8 mouse cellular contexts compared by ENCODE assay signal in genomic region chr14:11555521-11556355, GRCm38 (mm10). TPM values are rescaled to one million over a fixed set of nuclear protein-coding genes. Genes with fewer than 3 reads are reported as not detected.
DNase-seq lines count a peak whose midpoint lies in the region; ATAC-seq and TF ChIP-seq lines count a peak whose summit lies in the region.

No protein-coding gene starts in this region.

- H3K9me3 ChIP-seq in embryonic facial prominence, embryonic 14.5 days (ENCODE audit: control insufficient read depth, low read length), result no peaks in the 10 kb centered on the region
- no peaks in the 10 kb centered on the region for H3K9me3 ChIP-seq in heart, embryonic 16.5 days (replicated peaks; ENCODE audit: control insufficient read depth, low read length)
- no peaks in the 10 kb centered on the region for H3K9me3 ChIP-seq in stomach, postnatal 0 days (ENCODE audit: control insufficient read depth, low read length)

- peak; percentile 13 for DNase-seq in urinary bladder, postnatal 25 days (ENCODE audit: low spot score)
- no peak for DNase-seq in urinary bladder, postnatal 10 days (ENCODE audit: low spot score)
- DNase-seq in embryonic facial prominence, embryonic 14.5 days (ENCODE audit: low spot score), result peak; percentile 50
- DNase-seq in layer of hippocampus, postnatal 10 days (ENCODE audit: low spot score in 2 of 2), result peak; percentile 60 to 64
- peak; percentile 22 for DNase-seq in lung, postnatal 36 days
- DNase-seq in stomach, postnatal 0 days (ENCODE audit: low spot score), result no peak
- no peak for DNase-seq in spleen, postnatal 10 days (ENCODE audit: low spot score in 2 of 2)

- H3K4me2 ChIP-seq in embryonic facial prominence, embryonic 14.5 days (ENCODE audit: low read depth, low read length), result peak overlapping the region; percentile 91
- peak overlapping the region; percentile 97 for H3K4me2 ChIP-seq in heart, embryonic 16.5 days (ENCODE audit: low read depth, low read length)
- H3K4me2 ChIP-seq in stomach, postnatal 0 days (replicated peaks; ENCODE audit: low read depth), result peak overlapping the region; percentile 95

- H3K27ac ChIP-seq in embryonic facial prominence, embryonic 14.5 days (replicated peaks; ENCODE audit: low read depth, low read length), result peak overlapping the region; percentile 99; the same call in 1 of the 2 replicates
- no peak overlapping the region for H3K27ac ChIP-seq in heart, embryonic 16.5 days (ENCODE audit: low read length)
- 0 out of 2 replicates have a peak overlapping the region, but pooled peaks have one; percentile 24 for H3K27ac ChIP-seq in stomach, postnatal 0 days (replicated peaks)

- H3K4me3 ChIP-seq in embryonic facial prominence, embryonic 14.5 days (ENCODE audit: low read depth, low read length), result peak overlapping the region; percentile 78
- peak overlapping the region; percentile 88 for H3K4me3 ChIP-seq in heart, embryonic 16.5 days (ENCODE audit: low read length)
- peak overlapping the region; percentile 78 for H3K4me3 ChIP-seq in stomach, postnatal 0 days (ENCODE audit: low read depth, low read length)

- peak overlapping the region; percentile 90 for H3K9ac ChIP-seq in embryonic facial prominence, embryonic 14.5 days (ENCODE audit: low read depth, low read length)
- H3K9ac ChIP-seq in heart, embryonic 16.5 days (ENCODE audit: low read length), result peak overlapping the region; percentile 88
- H3K9ac ChIP-seq in stomach, postnatal 0 days (ENCODE audit: low read length), result peak overlapping the region; percentile 82

- peaks cover 12% of the 10 kb centered on the region; the same call in 1 of the 2 replicates for H3K4me1 ChIP-seq in embryonic facial prominence, embryonic 14.5 days (ENCODE audit: control insufficient read depth, insufficient read depth, low read length)
- H3K4me1 ChIP-seq in heart, embryonic 16.5 days (ENCODE audit: control insufficient read depth, insufficient read depth, low read length), result peaks cover 15% of the 10 kb centered on the region
- no peaks in the 10 kb centered on the region; the same call in none of the 2 replicates for H3K4me1 ChIP-seq in stomach, postnatal 0 days (replicated peaks; ENCODE audit: control insufficient read depth, insufficient read depth)

- peak; percentile 27; the same call in 1 of the 2 replicates for ATAC-seq in embryonic facial prominence, embryonic 14.5 days (ENCODE audit: low read depth)
- ATAC-seq in heart, embryonic 16.5 days (replicated peaks; ENCODE audit: extremely low read depth, insufficient read depth, low FRiP score), result no peak
- no peak for ATAC-seq in stomach, postnatal 0 days (ENCODE audit: low FRiP score, low TSS enrichment)

- WGBS in embryonic facial prominence, embryonic 14.5 days, result under 1% methylated on average over 35 of the region's 35 CpGs
- under 1% methylated on average over 35 of the region's 35 CpGs for WGBS in heart, embryonic 16.5 days
- WGBS in stomach, postnatal 0 days, result under 1% methylated on average over 35 of the region's 35 CpGs

- no peaks in the 10 kb centered on the region for H3K27me3 ChIP-seq in embryonic facial prominence, embryonic 14.5 days (replicated peaks; ENCODE audit: control insufficient read depth, insufficient read depth, low read length)
- no peaks in the 10 kb centered on the region for H3K27me3 ChIP-seq in heart, embryonic 16.5 days (ENCODE audit: control insufficient read depth, insufficient read depth, low read length)
- no peaks in the 10 kb centered on the region for H3K27me3 ChIP-seq in stomach, postnatal 0 days (ENCODE audit: control insufficient read depth, insufficient read depth, low read length)

- TF ChIP-seq CTCF in stomach, postnatal 0 days (IDR thresholded peaks at IDR 0.05; ENCODE audit: low read depth), result no peak

- H3K36me3 ChIP-seq in embryonic facial prominence, embryonic 14.5 days (ENCODE audit: control insufficient read depth, insufficient read depth, low read length), result no peaks in the 10 kb centered on the region
- H3K36me3 ChIP-seq in heart, embryonic 16.5 days (ENCODE audit: control insufficient read depth, insufficient read depth), result no peaks in the 10 kb centered on the region
- H3K36me3 ChIP-seq in stomach, postnatal 0 days (ENCODE audit: control insufficient read depth, insufficient read depth, low read length), result no peaks in the 10 kb centered on the region

- TF ChIP-seq EP300 in stomach, postnatal 0 days (optimal IDR thresholded peaks at IDR 0.05), result no peak

RNA-seq across cellular contexts. Expression of gene Ptprg, which starts 2.4 kb away (rescaled TPM):
- polyA plus RNA-seq in embryonic facial prominence, embryonic 14.5 days (2014; fragmentation: Nextera tagmentation; extraction: Ambion mirVana), result 23.5 and 28.2 TPM in 2 replicates
- polyA plus RNA-seq in heart, embryonic 16.5 days (2015; fragmentation: Nextera tagmentation; extraction: Ambion mirVana), result 13.4 and 17.4 TPM in 2 replicates
- total RNA-seq in layer of hippocampus, postnatal 10 days (2021), result 100 to 1,000 TPM; 159 to 164 TPM
- polyA plus RNA-seq in stomach, postnatal 0 days (2015; fragmentation: Nextera tagmentation; extraction: Ambion mirVana), result 5.4 and 6.2 TPM in 2 replicates

Comparison
In these comparisons a context has a peak if more than half of its experiments do, and no peak if none do; other contexts are left out.
1. DNase-seq: peak in urinary bladder, postnatal 25 days (single experiment), embryonic facial prominence, embryonic 14.5 days (single experiment), layer of hippocampus, postnatal 10 days (2 of 2) and lung, postnatal 36 days (single experiment); none in urinary bladder, postnatal 10 days (single experiment), stomach, postnatal 0 days (single experiment) and spleen, postnatal 10 days (0 of 2).
2. Peak in every context shown above with its lines, with median percentiles within 50 percentile points of each other: H3K4me2 ChIP-seq, H3K4me3 ChIP-seq and H3K9ac ChIP-seq.